Mouse (Mus musculus) limb, embryonic 12.5 days (tissue): ENCODE measurements around the gene Coq4. TPM values are rescaled to one million over a fixed set of nuclear protein-coding genes. Genes with fewer than 3 reads are reported as not detected.
A peak's percentile ranks its signal among the peaks of the same experiment; 100 is the strongest.

Experiments used
- ATAC-seq: fragments of 200-750 bp; cut with Nextera tagmentation; 2 replicates; pipeline ENCODE4 v1.8.0; 2017; ENCODE audit warnings: low read depth, moderate TSS enrichment; ENCODE audit not compliant: insufficient number of reproducible peaks, insufficient read depth, low FRiP score, low TSS enrichment
- H3K27ac ChIP-seq: fragments of 300-500 bp; sonication (generic); 2 replicates; pipeline ENCODE4 v1.5.1; 2016; ENCODE audit warnings: mild to moderate bottlenecking, moderate library complexity
- H3K27me3 ChIP-seq: fragments of 300-500 bp; sonication (generic); 2 replicates; pipeline ENCODE4 v1.6.1; 2016; ENCODE audit warnings: mild to moderate bottlenecking, moderate library complexity
- H3K36me3 ChIP-seq: fragments of 300-500 bp; sonication (generic); 2 replicates; pipeline ENCODE4 v1.6.1; 2016; ENCODE audit warnings: mild to moderate bottlenecking, moderate library complexity
- H3K4me1 ChIP-seq: fragments of 300-500 bp; sonication (generic); replicated peaks from 2 replicates; pipeline ENCODE4 v1.6.1; 2016
- H3K4me2 ChIP-seq: fragments of 300-500 bp; sonication (generic); 2 replicates; pipeline ENCODE4 v1.6.1; 2016; ENCODE audit warnings: mild to moderate bottlenecking, moderate library complexity
- H3K4me3 ChIP-seq: fragments of 300-500 bp; sonication (generic); replicated peaks from 2 replicates; pipeline ENCODE4 v1.5.1; 2016; ENCODE audit warnings: mild to moderate bottlenecking
- H3K9ac ChIP-seq: fragments of 300-500 bp; sonication (generic); replicated peaks from 2 replicates; pipeline ENCODE4 v1.6.1; 2016; ENCODE audit warnings: mild to moderate bottlenecking, moderate library complexity
- H3K9me3 ChIP-seq: fragments of 300-500 bp; sonication (generic); 2 replicates; pipeline ENCODE4 v1.6.1; 2016; ENCODE audit warnings: mild to moderate bottlenecking, moderate library complexity
- WGBS: fragments of 180-500 bp; shearing (Covaris S2); methylation state at CpG from one replicate; pipeline ENCODE4 v1.1.7; 2016; 5-methylcytosine and 5-hydroxymethylcytosine counted together
- polyA plus RNA-seq: library from polyadenylated mRNA; unstranded; fragments of >200 nt; fragmentation: Nextera tagmentation; extraction: Ambion mirVana; gene quantifications from 2 replicates; pipeline ENCODE4 v1.2.1, GENCODE M21; 2016

Coq4 gene
- 32.3 and 34.7 TPM in 2 replicates for polyA plus RNA-seq

GRCm38 (mm10) chr2:29787104-29787917 lies at the start of gene Coq4:
TSS of gene Coq4 (plus strand) at chr2:29787493.
- Histone ChIP-seq H3K9ac (peak within 1 kb of the TSS; percentile 75), H3K9me3 (0 out of 2 replicates have a peak, but pooled peaks cover under 1% of the 10 kb centered on the region), H3K27ac (peak within 1 kb of the TSS; percentile 36; the same call in 1 of the 2 replicates), H3K4me1 (peaks cover 15% of the 10 kb centered on the region), H3K27me3 (no peaks in the 10 kb centered on the region), H3K4me2 (peak within 1 kb of the TSS; percentile 83), H3K36me3 (peaks cover 62% of the 10 kb centered on the region), H3K4me3 (peak within 1 kb of the TSS; percentile 81)
- WGBS = 2% methylated on average over 31 of the region's 31 CpGs
- ATAC-seq = peak; percentile 71; the same call in 1 of the 2 replicates

- 57% methylated on average over 4 of the region's 4 CpGs for WGBS
- H3K36me3 ChIP-seq = peaks cover 68% of the 10 kb centered on the region
- ATAC-seq = no peak
- H3K4me2 ChIP-seq = no peak overlapping the region
- H3K27ac ChIP-seq = no peak overlapping the region
- no peaks in the 10 kb centered on the region for H3K9me3 ChIP-seq
- no peak overlapping the region for H3K4me3 ChIP-seq
- no peaks in the 10 kb centered on the region for H3K27me3 ChIP-seq
- no peak overlapping the region for H3K9ac ChIP-seq
- no peaks in the 10 kb centered on the region for H3K4me1 ChIP-seq
Observed at GRCm38 (mm10) chr2:29738799-29739198, 48.5 kb upstream of the Coq4 start.

GRCm38 (mm10) chr2:29739368-29739767 lies 47.9 kb upstream of the Coq4 start:
- Histone ChIP-seq H3K4me3 (no peak overlapping the region), H3K27ac (no peak overlapping the region), H3K4me1 (no peaks in the 10 kb centered on the region), H3K36me3 (peaks cover 62% of the 10 kb centered on the region), H3K9me3 (no peaks in the 10 kb centered on the region), H3K9ac (no peak overlapping the region), H3K4me2 (no peak overlapping the region), H3K27me3 (no peaks in the 10 kb centered on the region; the same call in 1 of the 2 replicates)
- WGBS = 66% methylated on average over 5 of the region's 5 CpGs
- ATAC-seq = no peak

- no peak overlapping the region for H3K9ac ChIP-seq
- no peak overlapping the region for H3K4me3 ChIP-seq
- peaks cover 44% of the 10 kb centered on the region for H3K36me3 ChIP-seq
- no peak overlapping the region for H3K27ac ChIP-seq
- ATAC-seq = no peak
- no peaks in the 10 kb centered on the region for H3K9me3 ChIP-seq
- WGBS = 89% methylated on average over 6 of the region's 6 CpGs
- no peaks in the 10 kb centered on the region for H3K4me1 ChIP-seq
- no peak overlapping the region for H3K4me2 ChIP-seq
- peaks cover 14% of the 10 kb centered on the region for H3K27me3 ChIP-seq
Observed at GRCm38 (mm10) chr2:29741207-29741606, 46.1 kb upstream of the Coq4 start.

GRCm38 (mm10) chr2:29744256-29744655 lies 43.0 kb upstream of the Coq4 start:
- H3K27me3 ChIP-seq = peaks cover 45% of the 10 kb centered on the region
- H3K9me3 ChIP-seq = peaks cover 3% of the 10 kb centered on the region; the same call in 1 of the 2 replicates
- peaks cover 6% of the 10 kb centered on the region for H3K4me1 ChIP-seq
- H3K27ac ChIP-seq = no peak overlapping the region
- H3K4me2 ChIP-seq = no peak overlapping the region
- WGBS = 89% methylated on average over 6 of the region's 6 CpGs
- H3K4me3 ChIP-seq = no peak overlapping the region
- peaks cover 13% of the 10 kb centered on the region; the same call in 1 of the 2 replicates for H3K36me3 ChIP-seq
- no peak for ATAC-seq
- H3K9ac ChIP-seq = no peak overlapping the region

- Histone ChIP-seq H3K9ac (peak overlapping the region; percentile 47; the same call in 1 of the 2 replicates), H3K4me2 (peak overlapping the region; percentile 66), H3K27me3 (peaks cover 75% of the 10 kb centered on the region), H3K4me3 (peak overlapping the region; percentile 39), H3K4me1 (peaks cover 16% of the 10 kb centered on the region), H3K27ac (no peak overlapping the region), H3K36me3 (no peaks in the 10 kb centered on the region), H3K9me3 (peaks cover 6% of the 10 kb centered on the region; the same call in 1 of the 2 replicates)
- WGBS = 3% methylated on average over 50 of the region's 50 CpGs
- ATAC-seq = no peak
Observed at GRCm38 (mm10) chr2:29747188-29747782, 40.0 kb upstream of the Coq4 start.

- peak overlapping the region; percentile 39; the same call in 1 of the 2 replicates for H3K4me3 ChIP-seq
- peak overlapping the region; percentile 66; the same call in 1 of the 2 replicates for H3K4me2 ChIP-seq
- H3K27me3 ChIP-seq = peaks cover 80% of the 10 kb centered on the region
- H3K9me3 ChIP-seq = peaks cover 9% of the 10 kb centered on the region; the same call in 1 of the 2 replicates
- H3K4me1 ChIP-seq = peaks cover 16% of the 10 kb centered on the region
- no peak for ATAC-seq
- no peak overlapping the region for H3K27ac ChIP-seq
- no peak overlapping the region for H3K9ac ChIP-seq
- WGBS = 58% methylated on average over 5 of the region's 5 CpGs
- no peaks in the 10 kb centered on the region for H3K36me3 ChIP-seq
Observed at GRCm38 (mm10) chr2:29747852-29748251, 39.4 kb upstream of the Coq4 start.

- H3K4me2 ChIP-seq = no peak overlapping the region
- peaks cover 87% of the 10 kb centered on the region for H3K27me3 ChIP-seq
- 88% methylated on average over 4 of the region's 4 CpGs for WGBS
- H3K27ac ChIP-seq = no peak overlapping the region
- no peak for ATAC-seq
- H3K4me1 ChIP-seq = peaks cover 16% of the 10 kb centered on the region
- no peak overlapping the region for H3K9ac ChIP-seq
- no peak overlapping the region for H3K4me3 ChIP-seq
- H3K9me3 ChIP-seq = peaks cover 9% of the 10 kb centered on the region; the same call in 1 of the 2 replicates
- no peaks in the 10 kb centered on the region for H3K36me3 ChIP-seq
Observed at GRCm38 (mm10) chr2:29748499-29748898, 38.8 kb upstream of the Coq4 start.

- H3K4me2 ChIP-seq = peak within 1 kb of the TSS; percentile 44
- H3K4me1 ChIP-seq = peaks cover 16% of the 10 kb centered on the region
- peaks cover 76% of the 10 kb centered on the region for H3K27me3 ChIP-seq
- H3K36me3 ChIP-seq = no peaks in the 10 kb centered on the region
- H3K27ac ChIP-seq = no peak within 1 kb of the TSS
- peaks cover 9% of the 10 kb centered on the region; the same call in 1 of the 2 replicates for H3K9me3 ChIP-seq
- H3K9ac ChIP-seq = 0 out of 2 replicates have a peak within 1 kb of the TSS, but pooled peaks have one; percentile 34
- 9% methylated on average over 28 of the region's 28 CpGs for WGBS
- peak within 1 kb of the TSS; percentile 19; the same call in 1 of the 2 replicates for H3K4me3 ChIP-seq
- ATAC-seq = no peak
Observed at GRCm38 (mm10) chr2:29751497-29751896, 35.8 kb upstream of the Coq4 start, which contains the start of gene Gm13420. TSS of gene Gm13420 (minus strand) at chr2:29751685.

- ATAC-seq = no peak
- H3K4me1 ChIP-seq = peaks cover 11% of the 10 kb centered on the region
- H3K27ac ChIP-seq = no peak overlapping the region
- H3K4me2 ChIP-seq = no peak overlapping the region
- 83% methylated on average over 5 of the region's 5 CpGs for WGBS
- no peak overlapping the region for H3K9ac ChIP-seq
- peaks cover 68% of the 10 kb centered on the region for H3K27me3 ChIP-seq
- no peaks in the 10 kb centered on the region for H3K36me3 ChIP-seq
- no peak overlapping the region for H3K4me3 ChIP-seq
- H3K9me3 ChIP-seq = peaks cover 9% of the 10 kb centered on the region; the same call in 1 of the 2 replicates
Observed at GRCm38 (mm10) chr2:29752397-29752796, 34.9 kb upstream of the Coq4 start.

- Histone ChIP-seq H3K9me3 (0 out of 2 replicates have a peak, but pooled peaks cover 6% of the 10 kb centered on the region), H3K27ac (no peak overlapping the region), H3K36me3 (no peaks in the 10 kb centered on the region), H3K4me1 (peaks cover 9% of the 10 kb centered on the region), H3K9ac (no peak overlapping the region), H3K4me3 (no peak overlapping the region), H3K4me2 (no peak overlapping the region), H3K27me3 (peaks cover 38% of the 10 kb centered on the region)
- ATAC-seq = no peak
Observed at GRCm38 (mm10) chr2:29755693-29756092, 31.6 kb upstream of the Coq4 start.
